Mouse (Mus musculus) liver, embryonic 14.5 days (tissue): Measurements from ENCODE around the gene Cldn13. TPM values are rescaled to one million over a fixed set of nuclear protein-coding genes. Genes with fewer than 3 reads are reported as not detected.

Experiments used
- ATAC-seq: fragments of 200-750 bp; cut with Nextera tagmentation; 2 replicates; pipeline ENCODE4 v1.8.0; 2017; ENCODE audit warnings: moderate number of reproducible peaks, mild to moderate bottlenecking, moderate library complexity; ENCODE audit not compliant: insufficient read depth
- DNase-seq, 3 experiments: peaks; one replicate each; pipeline ENCODE4 v3.0.0-alpha.2; 2012 to 2013; ENCODE audit warnings: low read depth in 3 of 3, low spot score in 3 of 3
- H3K27ac ChIP-seq: fragments of 300-500 bp; sonication (generic); 2 replicates; pipeline ENCODE4 v1.5.1; 2014; ENCODE audit warnings: moderate library complexity, mild to moderate bottlenecking, control low read depth, inconsistent platforms
- H3K27me3 ChIP-seq: fragments of 300-500 bp; sonication (generic); 2 replicates; pipeline ENCODE4 v1.6.1; 2014; ENCODE audit warnings: mild to moderate bottlenecking, low read length, moderate library complexity; ENCODE audit not compliant: control insufficient read depth, insufficient read depth
- H3K36me3 ChIP-seq: fragments of 300-500 bp; sonication (generic); replicated peaks from 2 replicates; pipeline ENCODE4 v1.6.1; 2014; ENCODE audit warnings: low read depth; ENCODE audit not compliant: control insufficient read depth, insufficient read depth
- H3K4me1 ChIP-seq, 2 experiments: fragments of 200-500 bp in 1 of 2; fragments of 300-500 bp in 1 of 2; sonication (generic) in 1 of 2; replicated peaks; 2 replicates each; pipeline ENCODE4 v1.6.1; 2012 to 2014; ENCODE audit warnings: antibody characterized with exemption in 1 of 2, inconsistent platforms in 1 of 2, low read length in 1 of 2; ENCODE audit not compliant: control insufficient read depth in 2 of 2, insufficient read depth in 2 of 2
- H3K4me2 ChIP-seq: fragments of 300-500 bp; sonication (generic); 2 replicates; pipeline ENCODE4 v1.6.1; 2014; ENCODE audit warnings: low read depth, mild to moderate bottlenecking, control low read depth, moderate library complexity
- H3K4me3 ChIP-seq, 2 experiments: fragments of 200-500 bp in 1 of 2; fragments of 300-500 bp in 1 of 2; sonication (generic) in 1 of 2; 2 replicates each; pipeline ENCODE4 v1.5.1; 2012 to 2014; ENCODE audit warnings: low read depth in 2 of 2, low read length in 2 of 2, mild to moderate bottlenecking in 2 of 2, control low read depth in 1 of 2, inconsistent platforms in 1 of 2, moderate library complexity in 1 of 2; ENCODE audit not compliant: insufficient read depth in 1 of 2
- H3K9ac ChIP-seq: fragments of 300-500 bp; sonication (generic); replicated peaks from 2 replicates; pipeline ENCODE4 v1.6.1; 2014; ENCODE audit warnings: mild to moderate bottlenecking, control low read depth, moderate library complexity
- H3K9me3 ChIP-seq: fragments of 300-500 bp; sonication (generic); 2 replicates; pipeline ENCODE4 v1.6.1; 2016; ENCODE audit warnings: low read length, mixed read lengths; ENCODE audit not compliant: control insufficient read depth
- CTCF ChIP-seq: IDR thresholded peaks from 2 replicates; pipeline ENCODE4 v1.5.1; 2016; ENCODE audit warnings: antibody characterized with exemption, low read depth, control low read depth
- EP300 ChIP-seq: IDR thresholded peaks from 2 replicates; pipeline ENCODE4 v1.6.1; 2016; ENCODE audit warnings: antibody characterized with exemption, low read depth
- WGBS: fragments of 180-500 bp; shearing (Covaris S2); extraction: QIAGEN DNeasy Blood & Tissue Kit; methylation state at CpG from one replicate; pipeline ENCODE4 v1.1.7; 2014; ENCODE audit not compliant: insufficient replicate concordance; 5-methylcytosine and 5-hydroxymethylcytosine counted together
- polyA plus RNA-seq, 2 experiments: library from polyadenylated mRNA; depleted of rRNA in 1 of 2; stranded (reverse) in 1 of 2; unstranded in 1 of 2; fragments of >200 nt; fragmentation: Nextera tagmentation in 1 of 2; extraction: Ambion mirVana in 1 of 2; gene quantifications; 2 replicates each; pipeline versions ENCODE4 v1.2.1 to v1.2.3; 2012 to 2014

The Cldn13 gene
- polyA plus RNA-seq, 2 experiments = 152 to 296 TPM

DNA sequence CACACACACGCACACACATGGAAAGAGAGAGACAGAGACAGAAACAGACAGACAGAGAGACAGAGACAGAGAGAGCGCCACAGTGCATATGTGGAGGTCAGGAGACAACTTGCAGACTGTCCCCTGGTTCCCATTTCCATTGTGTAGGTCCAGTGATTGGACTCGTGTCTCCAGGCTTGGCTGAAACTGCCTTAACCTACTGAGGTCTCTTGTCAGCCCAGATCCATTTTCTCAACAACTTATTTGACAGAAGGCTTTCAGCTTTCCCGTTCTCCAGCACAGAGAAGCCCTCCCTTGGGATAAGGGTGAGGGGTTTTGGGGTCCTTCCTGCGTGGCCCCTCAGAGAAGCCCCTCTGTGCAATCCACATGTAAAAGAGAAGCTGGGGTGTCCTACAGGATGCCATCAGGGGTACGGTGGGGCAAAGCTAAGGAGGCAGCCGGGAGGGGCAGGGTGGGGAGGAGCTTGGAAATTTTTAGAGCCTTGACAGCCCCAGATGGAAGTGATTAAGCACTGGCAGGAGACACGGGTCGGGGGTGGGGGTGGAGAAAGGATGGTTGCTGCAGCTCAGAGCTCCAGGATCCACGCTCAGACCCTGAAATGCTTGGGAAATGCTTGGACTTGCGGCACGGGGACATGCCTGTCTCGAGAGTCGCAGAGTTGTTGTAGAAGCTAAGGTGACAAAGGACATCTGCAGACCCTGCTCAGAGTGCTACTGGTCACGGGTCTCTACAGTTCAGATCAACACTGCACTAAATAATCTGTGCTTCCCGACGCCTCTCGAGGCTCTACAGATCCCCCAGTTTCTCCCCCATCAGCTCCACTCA, 47.8 kb downstream of the Cldn13 start:
- no peak overlapping the region for H3K4me3 ChIP-seq
- H3K27me3 ChIP-seq = no peaks in the 10 kb centered on the region
- no peak overlapping the region for H3K27ac ChIP-seq
- no peak for ATAC-seq
- H3K4me2 ChIP-seq = no peak overlapping the region
- 49% methylated on average over 18 of the region's 18 CpGs for WGBS
- no peaks in the 10 kb centered on the region for H3K36me3 ChIP-seq
- H3K9ac ChIP-seq = no peak overlapping the region
- TF ChIP-seq EP300 (no peak), CTCF (no peak)
- DNase-seq = no peak
- no peaks in the 10 kb centered on the region for H3K4me1 ChIP-seq
- H3K9me3 ChIP-seq = no peaks in the 10 kb centered on the region

DNA sequence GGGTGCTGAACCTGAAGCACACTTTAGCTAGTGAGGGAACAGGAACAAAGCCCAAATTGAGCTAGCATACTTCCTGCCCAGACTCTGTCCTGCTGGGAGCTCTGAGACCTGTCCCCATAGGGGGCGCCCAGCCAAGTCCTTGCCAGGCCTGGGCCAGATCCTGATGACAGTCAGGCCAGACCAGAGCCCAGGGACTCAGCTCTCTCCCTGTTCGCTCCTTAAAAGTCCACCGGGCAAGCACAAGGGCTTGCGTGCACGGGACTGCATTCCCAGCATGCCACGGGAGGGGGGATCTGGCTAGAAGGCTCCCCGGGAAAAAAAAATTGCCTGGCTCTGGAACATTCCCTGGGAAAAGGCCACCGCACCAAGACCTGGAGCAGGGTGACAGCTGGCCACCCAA, 50.2 kb downstream of the Cldn13 start:
- TF ChIP-seq EP300 (no peak), CTCF (peak; percentile 26; the same call in 1 of the 2 replicates)
- 58% methylated on average over 8 of the region's 8 CpGs for WGBS
- Histone ChIP-seq H3K4me2 (no peak overlapping the region), H3K27me3 (no peaks in the 10 kb centered on the region), H3K4me1 (no peaks in the 10 kb centered on the region), H3K4me3 (no peak overlapping the region), H3K9ac (no peak overlapping the region), H3K27ac (no peak overlapping the region), H3K9me3 (no peaks in the 10 kb centered on the region), H3K36me3 (no peaks in the 10 kb centered on the region)
- DNase-seq = no peak
- ATAC-seq = no peak

Other genes starting within 250 kb of the Cldn13 start
- 1.9 and 2.2 TPM in 2 replicates for gene Limk1, start 226.9 kb downstream of the Cldn13 start, polyA plus RNA-seq (2012; rRNA removed)
- gene Limk1, start 226.9 kb downstream of the Cldn13 start, polyA plus RNA-seq (2014; fragmentation: Nextera tagmentation; extraction: Ambion mirVana) = 0.89 and 0.92 TPM in 2 replicates
- 3.5 and 3.6 TPM in 2 replicates for gene Eln, start 168.2 kb downstream of the Cldn13 start, polyA plus RNA-seq (2012; rRNA removed)
- 1.7 and 2.1 TPM in 2 replicates for gene Eln, start 168.2 kb downstream of the Cldn13 start, polyA plus RNA-seq (2014; fragmentation: Nextera tagmentation; extraction: Ambion mirVana)
- gene Tmem270, start 8.8 kb downstream of the Cldn13 start, polyA plus RNA-seq (2012; rRNA removed) = 0.04 TPM in 1 of 2 replicates, not detected in the other
- gene Tmem270, start 8.8 kb downstream of the Cldn13 start, polyA plus RNA-seq (2014; fragmentation: Nextera tagmentation; extraction: Ambion mirVana) = not detected in 2 replicates
- 7.1 and 7.9 TPM in 2 replicates for gene Mettl27, start 16.8 kb upstream of the Cldn13 start, polyA plus RNA-seq (2012; rRNA removed)
- 14.4 and 16.3 TPM in 2 replicates for gene Mettl27, start 16.8 kb upstream of the Cldn13 start, polyA plus RNA-seq (2014; fragmentation: Nextera tagmentation; extraction: Ambion mirVana)
- 0.35 and 0.39 TPM in 2 replicates for gene Cldn4, start 31.4 kb upstream of the Cldn13 start, polyA plus RNA-seq (2012; rRNA removed)
- 0.29 TPM in 2 replicates for gene Cldn4, start 31.4 kb upstream of the Cldn13 start, polyA plus RNA-seq (2014; fragmentation: Nextera tagmentation; extraction: Ambion mirVana)
- gene Cldn3, start 70.7 kb upstream of the Cldn13 start, polyA plus RNA-seq (2012; rRNA removed) = 0.47 and 0.73 TPM in 2 replicates
- 0.43 and 0.47 TPM in 2 replicates for gene Cldn3, start 70.7 kb upstream of the Cldn13 start, polyA plus RNA-seq (2014; fragmentation: Nextera tagmentation; extraction: Ambion mirVana)
- 27.0 and 27.9 TPM in 2 replicates for gene Abhd11, start 93.6 kb upstream of the Cldn13 start, polyA plus RNA-seq (2012; rRNA removed)
- gene Abhd11, start 93.6 kb upstream of the Cldn13 start, polyA plus RNA-seq (2014; fragmentation: Nextera tagmentation; extraction: Ambion mirVana) = 23.1 and 25.1 TPM in 2 replicates
- gene Stx1a, start 108.0 kb upstream of the Cldn13 start, polyA plus RNA-seq (2012; rRNA removed) = 2.0 and 2.3 TPM in 2 replicates
- 0.72 and 0.73 TPM in 2 replicates for gene Stx1a, start 108.0 kb upstream of the Cldn13 start, polyA plus RNA-seq (2014; fragmentation: Nextera tagmentation; extraction: Ambion mirVana)
- gene Dnajc30, start 148.7 kb upstream of the Cldn13 start, polyA plus RNA-seq (2012; rRNA removed) = 9.5 and 12.1 TPM in 2 replicates
- gene Dnajc30, start 148.7 kb upstream of the Cldn13 start, polyA plus RNA-seq (2014; fragmentation: Nextera tagmentation; extraction: Ambion mirVana) = 13.3 and 14.2 TPM in 2 replicates
- 36.7 and 43.3 TPM in 2 replicates for gene Bud23, start 149.4 kb upstream of the Cldn13 start, polyA plus RNA-seq (2012; rRNA removed)
- 46.0 and 50.1 TPM in 2 replicates for gene Bud23, start 149.4 kb upstream of the Cldn13 start, polyA plus RNA-seq (2014; fragmentation: Nextera tagmentation; extraction: Ambion mirVana)
- 0.29 and 0.30 TPM in 2 replicates for gene Vps37d, start 162.7 kb upstream of the Cldn13 start, polyA plus RNA-seq (2012; rRNA removed)
- gene Vps37d, start 162.7 kb upstream of the Cldn13 start, polyA plus RNA-seq (2014; fragmentation: Nextera tagmentation; extraction: Ambion mirVana) = 0.06 and 0.10 TPM in 2 replicates
- 14.7 and 18.5 TPM in 2 replicates for gene Mlxipl, start 174.4 kb upstream of the Cldn13 start, polyA plus RNA-seq (2012; rRNA removed)
- 6.6 and 8.4 TPM in 2 replicates for gene Mlxipl, start 174.4 kb upstream of the Cldn13 start, polyA plus RNA-seq (2014; fragmentation: Nextera tagmentation; extraction: Ambion mirVana)
- gene Tbl2, start 234.1 kb upstream of the Cldn13 start, polyA plus RNA-seq (2012; rRNA removed) = 4.4 and 5.5 TPM in 2 replicates
- gene Tbl2, start 234.1 kb upstream of the Cldn13 start, polyA plus RNA-seq (2014; fragmentation: Nextera tagmentation; extraction: Ambion mirVana) = 9.8 and 10.2 TPM in 2 replicates